Mouse (Mus musculus) forebrain, embryonic 15.5 days (tissue): ENCODE measurements around the gene Clcn5. TPM values are rescaled to one million over a fixed set of nuclear protein-coding genes. Genes with fewer than 3 reads are reported as not detected.
A peak's percentile ranks its signal among the peaks of the same experiment; 100 is the strongest.

ENCODE experiments used
- ATAC-seq: fragments of 200-750 bp; cut with Nextera tagmentation; replicated peaks from 2 replicates; pipeline ENCODE4 v1.8.0; 2017; ENCODE audit warnings: mild to moderate bottlenecking, moderate TSS enrichment, moderate library complexity
- H3K27ac ChIP-seq: fragments of 300-500 bp; sonication (generic); replicated peaks from 2 replicates; pipeline ENCODE4 v1.5.1; 2015; ENCODE audit warnings: mild to moderate bottlenecking, inconsistent platforms
- H3K27me3 ChIP-seq: fragments of 300-500 bp; sonication (generic); 2 replicates; pipeline ENCODE4 v1.6.1; 2015; ENCODE audit warnings: inconsistent platforms
- H3K36me3 ChIP-seq: fragments of 300-500 bp; sonication (generic); 2 replicates; pipeline ENCODE4 v1.6.1; 2015; ENCODE audit warnings: mild to moderate bottlenecking, inconsistent platforms
- H3K4me1 ChIP-seq: fragments of 300-500 bp; sonication (generic); 2 replicates; pipeline ENCODE4 v1.6.1; 2015; ENCODE audit warnings: inconsistent platforms
- H3K4me2 ChIP-seq: fragments of 300-500 bp; sonication (generic); replicated peaks from 2 replicates; pipeline ENCODE4 v1.6.1; 2015; ENCODE audit warnings: mild to moderate bottlenecking, inconsistent platforms
- H3K4me3 ChIP-seq: fragments of 300-500 bp; sonication (generic); 2 replicates; pipeline ENCODE4 v1.5.1; 2015; ENCODE audit warnings: mild to moderate bottlenecking, inconsistent platforms
- H3K9ac ChIP-seq: fragments of 300-500 bp; sonication (generic); replicated peaks from 2 replicates; pipeline ENCODE4 v1.6.1; 2015; ENCODE audit warnings: mild to moderate bottlenecking, inconsistent platforms
- H3K9me3 ChIP-seq: fragments of 300-500 bp; sonication (generic); 2 replicates; pipeline ENCODE4 v1.6.1; 2016; ENCODE audit warnings: inconsistent platforms
- WGBS: fragments of 180-500 bp; shearing (Covaris S2); methylation state at CpG from one replicate; pipeline ENCODE4 v1.1.7; 2015; ENCODE audit warnings: mixed read lengths; 5-methylcytosine and 5-hydroxymethylcytosine counted together
- polyA plus RNA-seq: library from polyadenylated mRNA; unstranded; fragments of >200 nt; fragmentation: Nextera tagmentation; extraction: Ambion mirVana; gene quantifications from 2 replicates; pipeline ENCODE4 v1.2.1, GENCODE M21; 2015

The Clcn5 gene
- polyA plus RNA-seq, 1 experiment from 2014 or later: 5.4 TPM

DNA sequence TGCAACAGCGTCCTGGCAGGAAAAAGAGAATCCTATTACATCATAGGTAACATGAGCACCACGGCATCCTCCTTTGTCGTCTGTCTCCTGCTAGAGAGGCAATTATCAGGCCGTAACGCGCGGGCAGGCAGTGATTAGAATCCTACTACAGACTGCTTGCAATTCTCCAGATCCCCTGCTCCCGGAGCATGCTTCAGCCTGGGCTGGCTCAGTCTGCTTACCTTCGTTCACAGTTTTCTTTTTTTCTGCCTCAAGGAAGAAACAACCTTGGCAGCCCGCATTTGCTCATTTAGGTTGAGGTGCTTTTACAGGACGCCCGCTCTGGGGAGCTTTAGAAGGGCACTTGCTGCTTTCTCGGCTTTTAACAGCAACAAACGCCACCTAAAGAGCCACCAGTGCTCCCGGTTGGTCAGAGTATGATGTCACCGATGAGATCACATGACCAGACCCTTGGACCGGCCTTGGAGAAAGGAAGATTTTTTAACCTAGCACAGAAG lies 130.8 kb downstream of the Clcn5 start:
- Histone ChIP-seq H3K4me3 (peak overlapping the region; percentile 42), H3K27me3 (no peaks in the 10 kb centered on the region), H3K4me2 (peak overlapping the region; percentile 41), H3K27ac (peak overlapping the region; percentile 85), H3K36me3 (no peaks in the 10 kb centered on the region), H3K9ac (peak overlapping the region; percentile 47), H3K9me3 (no peaks in the 10 kb centered on the region), H3K4me1 (peaks cover 10% of the 10 kb centered on the region; the same call in 1 of the 2 replicates)
- ATAC-seq: peak; percentile 88
- 17% methylated on average over 17 of the region's 17 CpGs for WGBS

GRCm38 (mm10) chrX:7187455-7188310 lies 131.5 kb downstream of the Clcn5 start:
- no peaks in the 10 kb centered on the region for H3K9me3 ChIP-seq
- no peaks in the 10 kb centered on the region for H3K27me3 ChIP-seq
- H3K27ac ChIP-seq: peak overlapping the region; percentile 85
- peak; percentile 49 for ATAC-seq
- H3K4me2 ChIP-seq: peak overlapping the region; percentile 41
- H3K4me3 ChIP-seq: peak overlapping the region; percentile 42
- 26% methylated on average over 10 of the region's 10 CpGs for WGBS
- H3K4me1 ChIP-seq: peaks cover 10% of the 10 kb centered on the region; the same call in 1 of the 2 replicates
- no peaks in the 10 kb centered on the region for H3K36me3 ChIP-seq
- peak overlapping the region; percentile 47 for H3K9ac ChIP-seq

DNA sequence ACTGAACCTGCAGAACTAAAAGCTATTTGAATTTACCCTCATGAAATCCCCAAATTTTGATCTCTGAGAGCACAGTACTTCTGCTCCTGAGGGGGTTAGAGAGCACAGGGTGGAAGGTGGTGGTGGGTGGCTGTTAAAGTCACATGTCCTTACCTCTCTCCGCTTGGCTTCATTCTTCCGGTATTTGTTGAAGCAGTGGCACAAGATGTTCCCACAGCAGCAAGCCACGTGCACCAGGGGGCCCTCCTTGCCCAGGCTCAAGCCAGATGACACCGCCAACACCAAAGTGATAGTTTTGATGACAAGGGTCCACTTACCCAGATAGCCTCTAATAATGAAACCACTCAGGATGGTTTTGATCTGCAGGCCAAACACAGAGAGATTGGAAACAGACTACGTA lies 149.0 kb downstream of the Clcn5 start:
- no peak overlapping the region for H3K9ac ChIP-seq
- 93% methylated on average over 5 of the region's 5 CpGs for WGBS
- ATAC-seq: no peak
- H3K36me3 ChIP-seq: no peaks in the 10 kb centered on the region
- H3K4me3 ChIP-seq: no peak overlapping the region
- H3K27ac ChIP-seq: no peak overlapping the region
- no peaks in the 10 kb centered on the region for H3K27me3 ChIP-seq
- no peak overlapping the region for H3K4me2 ChIP-seq
- H3K9me3 ChIP-seq: no peaks in the 10 kb centered on the region
- H3K4me1 ChIP-seq: no peaks in the 10 kb centered on the region

DNA sequence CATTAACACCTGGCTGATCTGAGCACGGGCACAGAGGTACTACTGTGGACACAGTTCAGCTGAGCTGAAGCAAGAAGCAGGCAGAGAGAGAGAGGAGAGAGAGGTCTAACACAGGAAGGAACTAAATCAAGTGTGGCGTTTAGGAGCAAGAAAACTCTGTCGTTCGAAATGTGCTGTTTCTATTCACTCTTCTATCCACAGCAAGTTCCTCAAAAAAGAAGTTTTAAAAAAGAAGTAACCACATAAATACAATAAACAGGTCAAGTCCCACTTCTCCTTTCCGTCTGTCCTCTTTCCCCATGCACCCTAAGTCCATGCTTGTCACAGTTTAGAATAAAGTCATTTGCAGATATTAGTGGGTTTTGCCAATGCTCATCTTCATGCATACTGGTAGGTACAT lies 150.4 kb downstream of the Clcn5 start:
- Histone ChIP-seq H3K4me1 (no peaks in the 10 kb centered on the region), H3K4me2 (no peak overlapping the region), H3K36me3 (0 out of 2 replicates have a peak, but pooled peaks cover 2% of the 10 kb centered on the region), H3K9me3 (no peaks in the 10 kb centered on the region), H3K9ac (no peak overlapping the region), H3K4me3 (no peak overlapping the region), H3K27ac (no peak overlapping the region), H3K27me3 (no peaks in the 10 kb centered on the region)
- no peak for ATAC-seq
- WGBS: 87% methylated on average over 5 of the region's 5 CpGs

- H3K36me3 ChIP-seq: no peaks in the 10 kb centered on the region
- no peak for ATAC-seq
- 94% methylated on average over 3 of the region's 3 CpGs for WGBS
- no peaks in the 10 kb centered on the region for H3K4me1 ChIP-seq
- H3K27me3 ChIP-seq: no peaks in the 10 kb centered on the region
- H3K27ac ChIP-seq: no peak overlapping the region
- H3K4me3 ChIP-seq: no peak overlapping the region
- no peak overlapping the region for H3K9ac ChIP-seq
- no peaks in the 10 kb centered on the region for H3K9me3 ChIP-seq
- H3K4me2 ChIP-seq: no peak overlapping the region
Measured at GRCm38 (mm10) chrX:7157976-7158375, 161.2 kb downstream of the Clcn5 start.

DNA sequence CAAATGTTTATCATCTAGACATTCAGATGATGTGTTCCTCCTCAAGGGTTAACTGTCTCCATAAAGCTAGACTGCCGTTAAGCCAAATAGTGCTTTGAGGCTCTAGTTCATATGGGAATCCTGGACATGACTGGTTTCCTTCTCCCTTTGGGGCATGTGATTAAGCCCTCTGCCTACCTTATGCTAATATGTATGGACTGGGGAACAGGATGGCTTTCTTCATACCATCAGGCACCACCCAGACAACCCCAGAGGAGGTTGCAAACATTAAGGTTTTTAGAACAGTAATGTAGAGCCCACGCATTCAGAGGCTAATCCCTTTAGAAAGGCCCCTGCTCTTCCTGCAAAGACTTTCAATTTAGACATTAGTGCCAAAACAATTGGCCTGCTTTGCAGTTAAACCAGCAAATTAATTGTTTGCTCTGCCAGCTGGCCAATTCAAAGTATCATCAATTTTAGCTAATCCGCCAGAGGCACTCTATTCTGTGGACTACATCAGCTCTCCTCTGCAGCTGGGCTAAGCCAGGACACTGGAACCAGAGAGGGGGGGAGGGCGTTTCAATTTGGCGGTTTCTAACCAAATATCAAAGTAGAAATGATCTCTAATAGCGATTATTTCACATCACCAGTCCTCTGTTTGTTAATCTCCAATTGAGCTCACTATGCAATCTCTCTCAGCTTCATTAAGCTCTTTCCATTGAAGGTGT lies 163.0 kb downstream of the Clcn5 start:
- H3K9ac ChIP-seq: no peak overlapping the region
- no peak overlapping the region for H3K4me2 ChIP-seq
- no peak overlapping the region for H3K27ac ChIP-seq
- ATAC-seq: no peak
- H3K27me3 ChIP-seq: no peaks in the 10 kb centered on the region
- H3K4me3 ChIP-seq: no peak overlapping the region
- WGBS: 42% methylated on average over 6 of the region's 6 CpGs
- no peaks in the 10 kb centered on the region for H3K4me1 ChIP-seq
- no peaks in the 10 kb centered on the region for H3K36me3 ChIP-seq
- H3K9me3 ChIP-seq: no peaks in the 10 kb centered on the region

DNA sequence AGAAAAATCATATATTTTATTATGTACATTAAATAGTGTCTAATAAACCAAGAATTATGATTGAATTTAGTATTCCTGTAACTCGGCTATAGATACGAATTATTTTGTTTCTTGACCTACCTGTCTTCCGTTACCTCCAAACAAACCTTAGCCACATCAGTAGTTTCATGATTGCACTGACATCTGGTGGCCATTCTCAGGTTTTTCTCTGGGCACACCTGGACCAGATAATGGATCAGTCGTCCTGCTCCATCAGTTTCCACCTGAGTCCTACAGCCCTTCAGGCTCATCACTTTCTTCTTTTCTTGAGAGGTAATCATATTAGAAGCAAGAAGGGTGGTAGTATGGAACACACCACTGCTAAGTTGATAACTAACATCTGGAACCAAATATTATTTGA lies 169.0 kb downstream of the Clcn5 start:
- no peaks in the 10 kb centered on the region for H3K27me3 ChIP-seq
- no peaks in the 10 kb centered on the region for H3K9me3 ChIP-seq
- H3K9ac ChIP-seq: no peak overlapping the region
- no peak overlapping the region for H3K4me3 ChIP-seq
- H3K4me2 ChIP-seq: no peak overlapping the region
- no peak overlapping the region for H3K27ac ChIP-seq
- no peak for ATAC-seq
- 74% methylated on average over 4 of the region's 4 CpGs for WGBS
- no peaks in the 10 kb centered on the region for H3K4me1 ChIP-seq
- H3K36me3 ChIP-seq: no peaks in the 10 kb centered on the region

DNA sequence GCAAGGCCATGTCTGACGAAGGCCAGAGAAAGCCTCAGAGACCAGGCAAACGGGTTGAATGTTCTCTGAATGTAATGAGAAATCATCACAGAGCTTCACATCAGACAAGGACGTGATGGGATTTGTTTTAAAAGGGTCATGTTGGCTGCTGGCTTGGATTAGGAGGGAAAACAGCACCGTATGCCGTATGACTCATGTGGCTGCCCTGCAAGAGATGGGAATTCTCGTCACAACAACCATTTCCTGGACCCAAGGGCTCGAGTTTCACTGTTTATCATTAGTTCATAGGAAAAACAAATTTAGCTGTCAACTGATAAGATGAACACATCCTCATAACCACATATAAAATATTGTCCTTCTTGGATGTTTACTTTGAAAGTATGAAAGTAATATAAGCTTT lies 173.0 kb downstream of the Clcn5 start:
- H3K4me1 ChIP-seq: no peaks in the 10 kb centered on the region
- no peak overlapping the region for H3K4me3 ChIP-seq
- H3K36me3 ChIP-seq: no peaks in the 10 kb centered on the region
- H3K27me3 ChIP-seq: no peaks in the 10 kb centered on the region
- no peak for ATAC-seq
- no peak overlapping the region for H3K27ac ChIP-seq
- 72% methylated on average over 7 of the region's 7 CpGs for WGBS
- H3K4me2 ChIP-seq: no peak overlapping the region
- no peaks in the 10 kb centered on the region for H3K9me3 ChIP-seq
- no peak overlapping the region for H3K9ac ChIP-seq

GRCm38 (mm10) chrX:7121618-7122280 lies 197.4 kb downstream of the Clcn5 start:
- 90% methylated on average over 4 of the region's 4 CpGs for WGBS
- H3K27me3 ChIP-seq: no peaks in the 10 kb centered on the region
- H3K4me2 ChIP-seq: no peak overlapping the region
- H3K4me1 ChIP-seq: no peaks in the 10 kb centered on the region
- no peak for ATAC-seq
- H3K4me3 ChIP-seq: no peak overlapping the region
- H3K36me3 ChIP-seq: no peaks in the 10 kb centered on the region
- no peak overlapping the region for H3K9ac ChIP-seq
- H3K9me3 ChIP-seq: no peaks in the 10 kb centered on the region
- H3K27ac ChIP-seq: no peak overlapping the region

DNA sequence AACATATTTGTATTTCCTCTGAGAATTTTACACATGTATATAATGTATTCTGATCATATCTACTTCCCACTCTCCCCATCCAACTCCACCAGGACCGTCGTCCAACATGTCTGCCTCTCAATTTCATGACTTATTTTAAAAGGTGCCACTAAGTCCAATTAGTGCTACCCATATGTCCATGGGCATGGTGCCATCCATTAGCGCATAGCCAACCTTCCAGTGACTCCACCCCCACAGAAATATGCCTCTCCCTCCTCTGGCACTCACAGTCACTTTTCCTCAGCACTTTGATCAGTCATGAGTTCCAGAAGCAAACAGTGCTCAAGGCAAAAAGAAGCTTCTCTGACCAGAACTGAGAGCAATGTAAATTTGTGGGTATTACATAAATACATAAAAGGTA lies 204.3 kb downstream of the Clcn5 start:
- Histone ChIP-seq H3K27me3 (no peaks in the 10 kb centered on the region), H3K9ac (no peak overlapping the region), H3K4me2 (no peak overlapping the region), H3K4me3 (no peak overlapping the region), H3K4me1 (no peaks in the 10 kb centered on the region), H3K36me3 (no peaks in the 10 kb centered on the region), H3K9me3 (no peaks in the 10 kb centered on the region), H3K27ac (no peak overlapping the region)
- ATAC-seq: no peak; the same call in 1 of the 2 replicates
- 65% methylated on average over 3 of the region's 3 CpGs for WGBS
